Mouse (Mus musculus) embryonic facial prominence, embryonic 13.5 days (tissue): ENCODE results near the gene Lrrc2. TPM values are rescaled to one million over a fixed set of nuclear protein-coding genes. Genes with fewer than 3 reads are reported as not detected.

Experiments used
- ATAC-seq: fragments of 200-750 bp; cut with Nextera tagmentation; 2 replicates; pipeline ENCODE4 v1.8.0; 2017; ENCODE audit warnings: low read depth; ENCODE audit not compliant: insufficient number of reproducible peaks, insufficient read depth, low FRiP score, low TSS enrichment
- H3K27ac ChIP-seq: fragments of 300-500 bp; sonication (generic); 2 replicates; pipeline ENCODE4 v1.5.1; 2015; ENCODE audit warnings: moderate library complexity, mild to moderate bottlenecking, inconsistent platforms
- H3K27me3 ChIP-seq: fragments of 300-500 bp; sonication (generic); 2 replicates; pipeline ENCODE4 v1.6.1; 2015; ENCODE audit warnings: mild to moderate bottlenecking, inconsistent platforms
- H3K36me3 ChIP-seq: fragments of 300-500 bp; sonication (generic); 2 replicates; pipeline ENCODE4 v1.6.1; 2015; ENCODE audit warnings: mild to moderate bottlenecking, inconsistent platforms
- H3K4me1 ChIP-seq: fragments of 300-500 bp; sonication (generic); 2 replicates; pipeline ENCODE4 v1.6.1; 2015; ENCODE audit warnings: inconsistent platforms
- H3K4me2 ChIP-seq: fragments of 300-500 bp; sonication (generic); 2 replicates; pipeline ENCODE4 v1.6.1; 2015; ENCODE audit warnings: moderate library complexity, mild to moderate bottlenecking, inconsistent platforms
- H3K4me3 ChIP-seq: fragments of 300-500 bp; sonication (generic); 2 replicates; pipeline ENCODE4 v1.5.1; 2015; ENCODE audit warnings: mild to moderate bottlenecking, inconsistent platforms
- H3K9ac ChIP-seq: fragments of 300-500 bp; sonication (generic); 2 replicates; pipeline ENCODE4 v1.6.1; 2015; ENCODE audit warnings: mild to moderate bottlenecking, inconsistent platforms
- H3K9me3 ChIP-seq: fragments of 300-500 bp; sonication (generic); 2 replicates; pipeline ENCODE4 v1.6.1; 2016; ENCODE audit warnings: inconsistent platforms
- WGBS: fragments of 180-500 bp; shearing (Covaris S2); methylation state at CpG from one replicate; pipeline ENCODE4 v1.1.7; 2015; ENCODE audit warnings: mixed read lengths; 5-methylcytosine and 5-hydroxymethylcytosine counted together
- polyA plus RNA-seq: library from polyadenylated mRNA; unstranded; fragments of >200 nt; fragmentation: Nextera tagmentation; extraction: Ambion mirVana; gene quantifications from 2 replicates; pipeline ENCODE4 v1.2.1, GENCODE M21; 2015

The Lrrc2 gene
- polyA plus RNA-seq, 1 experiment from 2014 or later: 0.28 TPM

- Histone ChIP-seq H3K27me3 (no peaks in the 10 kb centered on the region), H3K4me3 (no peak overlapping the region), H3K4me1 (no peaks in the 10 kb centered on the region), H3K4me2 (no peak overlapping the region), H3K9ac (no peak overlapping the region), H3K9me3 (no peaks in the 10 kb centered on the region), H3K27ac (no peak overlapping the region), H3K36me3 (no peaks in the 10 kb centered on the region)
- 85% methylated on average over 8 of the region's 8 CpGs for WGBS
- no peak for ATAC-seq
These were observed 12.3 kb downstream of the Lrrc2 start for GRCm38 (mm10) chr9:110963566-110964115.

- Histone ChIP-seq H3K27me3 (no peaks in the 10 kb centered on the region), H3K27ac (no peak overlapping the region), H3K4me1 (no peaks in the 10 kb centered on the region), H3K4me2 (no peak overlapping the region), H3K36me3 (no peaks in the 10 kb centered on the region), H3K9ac (no peak overlapping the region), H3K4me3 (no peak overlapping the region), H3K9me3 (no peaks in the 10 kb centered on the region)
- no peak for ATAC-seq
- WGBS: 88% methylated on average over 22 of the region's 22 CpGs
These were observed 13.9 kb downstream of the Lrrc2 start for GRCm38 (mm10) chr9:110965062-110965909.

GRCm38 (mm10) chr9:110965910-110966231 is 14.5 kb downstream of the Lrrc2 start:
- Histone ChIP-seq H3K4me2 (no peak overlapping the region), H3K27me3 (no peaks in the 10 kb centered on the region), H3K36me3 (no peaks in the 10 kb centered on the region), H3K4me1 (no peaks in the 10 kb centered on the region), H3K9me3 (no peaks in the 10 kb centered on the region), H3K27ac (no peak overlapping the region), H3K4me3 (no peak overlapping the region), H3K9ac (no peak overlapping the region)
- WGBS: 52% methylated on average over 2 of the region's 2 CpGs
- ATAC-seq: no peak

GRCm38 (mm10) chr9:110979411-110979810 is 28.1 kb downstream of the Lrrc2 start:
- Histone ChIP-seq H3K4me3 (no peak overlapping the region), H3K27ac (no peak overlapping the region), H3K9ac (no peak overlapping the region), H3K36me3 (no peaks in the 10 kb centered on the region), H3K4me2 (no peak overlapping the region), H3K27me3 (no peaks in the 10 kb centered on the region), H3K9me3 (no peaks in the 10 kb centered on the region), H3K4me1 (no peaks in the 10 kb centered on the region)
- no peak for ATAC-seq
- WGBS: 89% methylated on average over 11 of the region's 11 CpGs

- H3K4me3 ChIP-seq: no peak overlapping the region
- ATAC-seq: no peak
- H3K9ac ChIP-seq: no peak overlapping the region
- no peaks in the 10 kb centered on the region for H3K36me3 ChIP-seq
- 53% methylated on average over 4 of the region's 4 CpGs for WGBS
- no peaks in the 10 kb centered on the region for H3K4me1 ChIP-seq
- no peak overlapping the region for H3K4me2 ChIP-seq
- no peak overlapping the region for H3K27ac ChIP-seq
- H3K9me3 ChIP-seq: no peaks in the 10 kb centered on the region
- no peaks in the 10 kb centered on the region for H3K27me3 ChIP-seq
These were observed 31.0 kb downstream of the Lrrc2 start for GRCm38 (mm10) chr9:110982351-110982750.

- no peak overlapping the region for H3K4me3 ChIP-seq
- no peak for ATAC-seq
- WGBS: 89% methylated on average over 9 of the region's 9 CpGs
- no peaks in the 10 kb centered on the region for H3K36me3 ChIP-seq
- H3K27me3 ChIP-seq: no peaks in the 10 kb centered on the region
- no peak overlapping the region for H3K4me2 ChIP-seq
- H3K9me3 ChIP-seq: no peaks in the 10 kb centered on the region
- H3K4me1 ChIP-seq: no peaks in the 10 kb centered on the region
- no peak overlapping the region for H3K27ac ChIP-seq
- no peak overlapping the region for H3K9ac ChIP-seq
These were observed 32.8 kb downstream of the Lrrc2 start for GRCm38 (mm10) chr9:110984096-110984495.

GRCm38 (mm10) chr9:110985541-110985940 is 34.2 kb downstream of the Lrrc2 start:
- no peak overlapping the region for H3K4me3 ChIP-seq
- no peaks in the 10 kb centered on the region for H3K27me3 ChIP-seq
- no peak overlapping the region for H3K27ac ChIP-seq
- H3K36me3 ChIP-seq: no peaks in the 10 kb centered on the region
- ATAC-seq: no peak
- no peak overlapping the region for H3K4me2 ChIP-seq
- H3K9ac ChIP-seq: no peak overlapping the region
- no peaks in the 10 kb centered on the region for H3K9me3 ChIP-seq
- no peaks in the 10 kb centered on the region for H3K4me1 ChIP-seq
- WGBS: 92% methylated on average over 5 of the region's 5 CpGs

GRCm38 (mm10) chr9:110985951-110986350 is 34.6 kb downstream of the Lrrc2 start:
- ATAC-seq: no peak
- H3K9me3 ChIP-seq: no peaks in the 10 kb centered on the region
- no peak overlapping the region for H3K27ac ChIP-seq
- no peak overlapping the region for H3K4me3 ChIP-seq
- no peaks in the 10 kb centered on the region for H3K36me3 ChIP-seq
- no peaks in the 10 kb centered on the region for H3K27me3 ChIP-seq
- no peak overlapping the region for H3K9ac ChIP-seq
- 88% methylated on average over 8 of the region's 8 CpGs for WGBS
- no peaks in the 10 kb centered on the region for H3K4me1 ChIP-seq
- H3K4me2 ChIP-seq: no peak overlapping the region

GRCm38 (mm10) chr9:110987331-110987730 is 36.0 kb downstream of the Lrrc2 start:
- 87% methylated on average over 4 of the region's 4 CpGs for WGBS
- H3K4me3 ChIP-seq: no peak overlapping the region
- 0 out of 2 replicates have a peak overlapping the region, but pooled peaks have one; percentile 0 for H3K9ac ChIP-seq
- H3K4me2 ChIP-seq: no peak overlapping the region
- ATAC-seq: no peak
- no peak overlapping the region for H3K27ac ChIP-seq
- no peaks in the 10 kb centered on the region for H3K36me3 ChIP-seq
- H3K9me3 ChIP-seq: no peaks in the 10 kb centered on the region
- H3K27me3 ChIP-seq: no peaks in the 10 kb centered on the region; the same call in 1 of the 2 replicates
- no peaks in the 10 kb centered on the region for H3K4me1 ChIP-seq

- Histone ChIP-seq H3K4me1 (no peaks in the 10 kb centered on the region), H3K36me3 (no peaks in the 10 kb centered on the region), H3K9me3 (no peaks in the 10 kb centered on the region), H3K4me3 (no peak overlapping the region), H3K9ac (no peak overlapping the region), H3K27me3 (no peaks in the 10 kb centered on the region; the same call in 1 of the 2 replicates), H3K27ac (no peak overlapping the region), H3K4me2 (no peak overlapping the region)
- ATAC-seq: no peak
- whole genome bisulfite sequencing: 76% methylated on average over 3 of the region's 3 CpGs
These were observed 36.7 kb downstream of the Lrrc2 start for GRCm38 (mm10) chr9:110988078-110988477.

GRCm38 (mm10) chr9:110989141-110989540 is 37.8 kb downstream of the Lrrc2 start:
- ATAC-seq: no peak
- no peak overlapping the region for H3K4me3 ChIP-seq
- WGBS: 68% methylated on average over 4 of the region's 4 CpGs
- no peaks in the 10 kb centered on the region for H3K9me3 ChIP-seq
- H3K27me3 ChIP-seq: no peaks in the 10 kb centered on the region; the same call in 1 of the 2 replicates
- H3K9ac ChIP-seq: no peak overlapping the region
- H3K4me2 ChIP-seq: no peak overlapping the region
- no peak overlapping the region for H3K27ac ChIP-seq
- H3K36me3 ChIP-seq: no peaks in the 10 kb centered on the region
- H3K4me1 ChIP-seq: no peaks in the 10 kb centered on the region

GRCm38 (mm10) chr9:110989543-110989942 is 38.2 kb downstream of the Lrrc2 start:
- Histone ChIP-seq H3K36me3 (no peaks in the 10 kb centered on the region), H3K4me1 (no peaks in the 10 kb centered on the region), H3K27ac (no peak overlapping the region), H3K4me3 (no peak overlapping the region), H3K4me2 (no peak overlapping the region), H3K9me3 (no peaks in the 10 kb centered on the region), H3K9ac (no peak overlapping the region), H3K27me3 (no peaks in the 10 kb centered on the region; the same call in 1 of the 2 replicates)
- ATAC-seq: no peak
- WGBS: 90% methylated on average over 2 of the region's 2 CpGs
